Mouse (Mus musculus): ENCODE measurements at regions not wholly inside any gene's neighbourhood (a gene's known extent, or its start where the extent isn't known, plus 50 kb on each side); places are given as distances from the start of the nearest gene placed in this dataset.

- DNase-seq (ENCODE audit: extremely low spot score, low spot score): no peak
These were observed 92.4 kb upstream of the Hnrnpk start for GRCm38 (mm10) chr13:58495390-58496073.

- DNase-seq (ENCODE audit: extremely low spot score, low spot score): no peak
These were observed 91.6 kb upstream of the Hnrnpk start for GRCm38 (mm10) chr13:58494726-58495125.

GRCm38 (mm10) chr13:58490829-58491228 is 87.7 kb upstream of the Hnrnpk start:
- no peak for DNase-seq (ENCODE audit: extremely low spot score, low spot score)

- no peak for DNase-seq (ENCODE audit: extremely low spot score, low spot score)
These were observed 81.9 kb upstream of the Hnrnpk start for GRCm38 (mm10) chr13:58485011-58485410.

GRCm38 (mm10) chr13:58482701-58483100 is 79.6 kb upstream of the Hnrnpk start:
- no peak for DNase-seq (ENCODE audit: extremely low spot score, low spot score)

GRCm38 (mm10) chr13:58480928-58481598 is 77.9 kb upstream of the Hnrnpk start:
- DNase-seq (ENCODE audit: extremely low spot score, low spot score): no peak

GRCm38 (mm10) chr13:58480388-58480927 is 77.3 kb upstream of the Hnrnpk start:
- DNase-seq (ENCODE audit: extremely low spot score, low spot score): no peak

- DNase-seq (ENCODE audit: extremely low spot score, low spot score): no peak
These were observed 75.3 kb upstream of the Hnrnpk start for GRCm38 (mm10) chr13:58478438-58478837.

GRCm38 (mm10) chr13:58477253-58477652 is 74.1 kb upstream of the Hnrnpk start:
- DNase-seq (ENCODE audit: extremely low spot score, low spot score): no peak

GRCm38 (mm10) chr13:58476033-58476830 is 73.1 kb upstream of the Hnrnpk start:
- DNase-seq (ENCODE audit: extremely low spot score, low spot score): no peak

GRCm38 (mm10) chr13:58475495-58475894 is 72.4 kb upstream of the Hnrnpk start:
- no peak for DNase-seq (ENCODE audit: extremely low spot score, low spot score)

- DNase-seq (ENCODE audit: extremely low spot score, low spot score): no peak
These were observed 69.3 kb upstream of the Hnrnpk start for GRCm38 (mm10) chr13:58472455-58472854.

GRCm38 (mm10) chr13:58471704-58472103 is 68.6 kb upstream of the Hnrnpk start:
- peak; percentile 54 for DNase-seq (ENCODE audit: extremely low spot score, low spot score)

- DNase-seq (ENCODE audit: extremely low spot score, low spot score): peak; percentile 52
These were observed 66.6 kb upstream of the Hnrnpk start for GRCm38 (mm10) chr13:58469731-58470130.

GRCm38 (mm10) chr13:58467097-58467642 is 64.0 kb upstream of the Hnrnpk start:
- DNase-seq (ENCODE audit: extremely low spot score, low spot score): no peak

- no peak for DNase-seq (ENCODE audit: extremely low spot score, low spot score)
These were observed 62.3 kb upstream of the Hnrnpk start for GRCm38 (mm10) chr13:58465206-58466104.
